Mouse (Mus musculus) gastrocnemius, adult 2 months (tissue): ENCODE results near the gene Oas1f. TPM values are rescaled to one million over a fixed set of nuclear protein-coding genes. Genes with fewer than 3 reads are reported as not detected.
"Not testable (repeated sequence)": the region's sequence is repeated elsewhere in the genome, so short reads cannot be mapped to it uniquely, and the experiment has no call there.

Experiments used
- DNase-seq: peaks from one replicate; pipeline ENCODE4 v3.0.0; 2022
- H3K27ac ChIP-seq: fragments of 200-600 bp; 2 replicates; pipeline ENCODE4 v1.8.1; 2022; ENCODE audit warnings: mild to moderate bottlenecking
- H3K4me3 ChIP-seq: fragments of 200-600 bp; 2 replicates; pipeline ENCODE4 v1.8.1; 2022; ENCODE audit warnings: mild to moderate bottlenecking, moderate library complexity
- CTCF ChIP-seq: fragments of 200-600 bp; IDR thresholded peaks from 2 replicates; pipeline ENCODE4 v1.8.1; 2022; ENCODE audit warnings: antibody characterized with exemption, mild to moderate bottlenecking, moderate library complexity
- intact Hi-C: fragments of 180-260 bp; cut with DNase I; formaldehyde crosslinking; loops from one replicate; pipeline ENCODE4 v1.15.1; 2025
- total RNA-seq, 2 experiments: library from RNA; stranded (reverse); gene quantifications; 2 replicates each; pipeline ENCODE4 v1.2.3; 2021

Gene Oas1f
- total RNA-seq, 2 experiments from 2014 or later: not detected

- Histone ChIP-seq H3K4me3 (no peak overlapping the region), H3K27ac (no peak overlapping the region)
- intact Hi-C loops: no loop called here
- no peak for TF ChIP-seq CTCF
- DNase-seq: no peak
Measured at GRCm38 (mm10) chr5:120887831-120888230, 40.7 kb downstream of the Oas1f start.

DNA sequence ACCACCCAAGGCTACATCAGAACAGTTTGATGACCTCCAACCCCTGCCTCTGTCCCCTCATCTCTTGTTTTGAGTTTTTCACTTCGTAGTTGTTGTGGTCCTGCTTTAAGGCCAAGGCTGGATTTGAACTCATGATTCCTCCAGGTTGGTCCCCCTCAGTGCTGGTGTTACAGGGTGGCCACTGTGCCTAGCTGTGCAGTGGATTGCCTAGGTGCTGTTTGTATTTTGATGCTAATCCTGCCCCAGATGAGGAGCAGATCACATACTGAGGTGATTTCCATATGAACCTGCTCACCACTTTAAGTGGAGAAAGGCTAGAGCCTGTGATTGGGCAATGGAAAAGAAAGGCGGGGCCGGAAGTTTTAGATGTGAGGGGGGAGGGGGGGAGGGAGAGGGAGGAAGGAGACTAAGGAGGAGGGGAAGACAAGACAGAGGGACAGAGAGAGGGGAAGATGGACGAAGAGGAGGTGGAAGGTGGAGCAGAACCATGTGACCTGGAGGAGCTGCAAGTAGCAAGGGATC lies 41.2 kb downstream of the Oas1f start:
- intact Hi-C loops, H3K27ac ChIP-seq, H3K4me3 ChIP-seq, DNase-seq: not testable (repeated sequence)

DNA sequence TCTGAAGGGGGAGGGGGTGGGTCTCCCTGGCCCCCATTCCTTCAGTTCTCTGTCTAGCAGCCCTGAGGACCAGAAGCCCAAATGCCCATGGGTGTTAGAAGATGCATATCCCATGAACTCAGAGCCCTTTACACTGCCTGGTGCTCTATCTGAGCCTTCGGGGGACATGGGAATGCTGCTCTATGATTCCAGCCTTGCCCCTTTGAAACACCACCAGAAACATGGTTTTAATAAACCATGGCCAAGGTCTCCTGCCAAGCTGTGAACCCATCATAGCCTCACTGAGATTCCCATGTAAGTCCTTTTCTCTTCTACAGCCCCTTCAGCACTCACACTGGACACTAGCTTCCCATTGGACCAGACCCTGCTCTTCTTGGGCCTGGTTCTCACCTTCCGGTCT lies 42.9 kb downstream of the Oas1f start:
- TF ChIP-seq CTCF: no peak
- DNase-seq: no peak

GRCm38 (mm10) chr5:120890991-120891390 lies 43.8 kb downstream of the Oas1f start:
- intact Hi-C loops: no loop called here
- DNase-seq: no peak

More for the DNA sequence above, 42.9 kb downstream of the Oas1f start:
- Histone ChIP-seq H3K27ac (no peak overlapping the region), H3K4me3 (no peak overlapping the region)
- intact Hi-C loops: no loop called here

DNA sequence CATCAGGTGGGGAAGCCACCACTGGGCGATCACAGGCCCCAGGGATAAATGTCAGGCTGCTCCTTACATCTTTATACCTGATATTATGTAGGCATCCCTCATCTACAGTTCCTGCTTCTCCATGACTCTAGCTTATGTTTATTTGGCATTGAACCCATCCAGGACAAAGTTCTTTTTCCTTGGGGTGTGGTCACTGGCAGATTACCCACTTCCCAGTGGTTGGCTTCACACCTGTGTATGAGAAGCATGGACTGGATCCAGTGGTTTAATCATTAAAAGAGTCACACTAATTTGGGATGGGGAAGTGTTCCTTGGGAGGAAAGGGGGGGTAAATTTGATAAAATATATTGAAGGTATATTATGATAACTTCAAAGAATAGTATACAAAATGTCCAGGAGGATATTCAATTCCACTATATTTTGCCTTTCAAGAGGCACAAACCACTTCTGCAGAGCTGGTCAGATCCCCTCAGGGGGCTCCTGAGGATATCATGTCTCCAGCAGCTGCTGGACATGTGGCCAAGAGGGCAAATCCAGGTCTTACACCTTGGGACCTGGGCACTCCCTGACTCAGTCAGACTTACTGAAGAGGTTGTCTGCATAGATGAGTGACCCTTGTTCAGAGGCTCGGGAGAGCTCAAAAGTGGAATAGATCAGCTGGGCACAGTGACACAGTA lies 44.5 kb downstream of the Oas1f start:
- H3K4me3 ChIP-seq, DNase-seq, H3K27ac ChIP-seq, intact Hi-C loops: not testable (repeated sequence)

More at GRCm38 (mm10) chr5:120890991-120891390, 43.8 kb downstream of the Oas1f start:
- Histone ChIP-seq H3K4me3 (no peak overlapping the region), H3K27ac (no peak overlapping the region)
- no peak for TF ChIP-seq CTCF

GRCm38 (mm10) chr5:120892243-120892660 lies 45.1 kb downstream of the Oas1f start:
- intact Hi-C loops: no loop called here

DNA sequence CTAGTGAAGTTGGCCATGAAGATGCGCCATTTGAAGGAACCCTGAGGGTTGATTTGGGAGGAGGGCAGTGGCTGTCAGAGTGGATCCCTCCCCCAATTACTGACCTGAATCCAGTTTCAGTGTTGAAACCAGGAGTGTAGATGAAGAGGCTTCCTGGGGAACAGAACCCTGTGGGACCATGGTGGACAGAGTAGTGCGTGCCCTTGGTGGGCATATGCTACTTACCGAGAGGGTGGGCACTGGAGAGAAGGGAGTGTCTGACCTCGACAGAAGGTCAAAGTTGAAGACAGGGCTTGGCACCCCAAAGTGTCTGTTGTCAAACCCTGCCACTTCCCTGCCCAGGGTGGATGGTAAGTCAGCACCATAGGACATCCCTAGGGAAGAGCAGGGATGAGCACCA lies 46.7 kb downstream of the Oas1f start:
- H3K4me3 ChIP-seq, intact Hi-C loops, DNase-seq, H3K27ac ChIP-seq: not testable (repeated sequence)

More at GRCm38 (mm10) chr5:120892243-120892660, 45.1 kb downstream of the Oas1f start:
- Histone ChIP-seq H3K27ac (no peak overlapping the region), H3K4me3 (no peak overlapping the region)
- no peak for TF ChIP-seq CTCF
- DNase-seq: no peak

- H3K4me3 ChIP-seq, DNase-seq, intact Hi-C loops, H3K27ac ChIP-seq: not testable (repeated sequence)
Measured at GRCm38 (mm10) chr5:120894692-120895091, 47.5 kb downstream of the Oas1f start.

DNA sequence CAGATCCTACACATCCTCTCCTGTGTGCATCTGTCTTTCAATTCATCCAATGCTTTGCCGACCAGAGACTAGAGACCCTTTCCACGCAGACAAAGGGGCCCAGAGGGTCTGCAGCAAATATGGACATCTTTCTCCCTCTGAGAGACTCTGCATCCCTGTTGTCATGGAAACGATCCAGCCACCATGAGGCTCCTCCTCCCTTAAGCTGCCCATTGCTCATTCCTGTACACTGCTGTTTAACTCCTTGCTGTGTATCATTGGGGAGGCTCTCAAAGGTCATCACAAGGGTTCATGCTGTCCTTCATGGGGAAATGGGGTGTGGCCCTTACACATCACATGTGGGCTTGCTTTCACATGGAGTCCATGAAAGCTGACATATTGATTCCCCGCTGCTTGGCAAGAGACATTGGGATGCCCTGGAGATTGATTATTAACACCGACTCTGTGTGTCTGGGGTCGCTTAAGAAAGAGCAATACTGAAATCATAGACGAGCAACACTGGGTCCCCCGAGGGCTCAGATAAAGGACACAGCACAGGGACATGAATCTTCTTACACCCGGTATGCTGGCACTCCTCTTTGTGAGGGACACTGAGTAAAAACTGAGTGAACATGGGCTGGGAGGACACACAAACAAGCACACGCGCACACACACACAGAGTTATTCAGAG lies 48.2 kb downstream of the Oas1f start:
- no peak for TF ChIP-seq CTCF
- no peak overlapping the region for H3K27ac ChIP-seq
- no peak for DNase-seq
- no peak overlapping the region for H3K4me3 ChIP-seq
- intact Hi-C loops: no loop called here

DNA sequence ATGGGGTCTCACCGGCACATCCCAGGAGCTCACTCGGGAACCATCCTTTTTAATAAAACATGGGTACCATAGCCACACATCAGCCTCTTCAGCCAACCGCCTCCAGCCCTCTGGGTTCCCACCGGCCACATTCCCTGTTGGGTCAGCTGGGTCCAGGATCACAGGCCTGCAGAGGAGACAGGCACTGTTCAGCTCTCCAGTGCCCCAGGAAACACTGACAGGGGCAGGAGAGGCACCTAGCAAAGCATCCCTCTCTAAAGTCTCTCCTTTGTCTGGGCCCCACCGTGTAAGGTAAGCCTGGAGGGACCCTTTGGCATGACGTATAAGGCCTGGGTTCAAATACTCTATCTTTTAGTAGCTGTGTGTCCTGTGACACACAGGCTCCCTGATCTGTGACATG lies 51.1 kb downstream of the Oas1f start:
- Histone ChIP-seq H3K27ac (no peak overlapping the region), H3K4me3 (no peak overlapping the region)
- TF ChIP-seq CTCF: no peak
- no peak for DNase-seq
- intact Hi-C loops: loop anchor here (2.0 kb wide), 1 partner anchor 20 kb away; no protein-coding TSS in a partner anchor

DNA sequence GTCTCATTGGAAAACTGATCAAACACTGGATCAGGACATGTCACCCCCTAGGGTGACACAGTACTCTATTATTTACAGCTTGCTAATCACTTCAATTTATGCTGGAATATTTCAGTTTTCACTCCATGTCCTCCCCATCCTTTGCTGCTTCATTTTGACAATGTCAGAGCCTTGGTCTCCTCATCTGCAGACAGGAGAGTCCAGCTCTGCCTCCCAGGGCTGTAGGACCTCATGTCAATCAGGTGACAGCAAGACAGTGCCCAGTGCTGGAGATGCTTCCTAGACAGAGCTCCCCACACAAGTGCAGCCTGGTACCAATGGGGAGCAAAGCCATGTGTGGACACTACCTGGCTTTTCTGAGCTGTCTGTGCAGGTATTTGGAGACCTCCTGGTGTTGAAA lies 51.6 kb downstream of the Oas1f start:
- DNase-seq: no peak
- no peak for TF ChIP-seq CTCF
- Histone ChIP-seq H3K4me3 (no peak overlapping the region), H3K27ac (no peak overlapping the region)
- intact Hi-C loops: loop anchor here (2.0 kb wide), 1 partner anchor 20 kb away; no protein-coding TSS in a partner anchor

DNA sequence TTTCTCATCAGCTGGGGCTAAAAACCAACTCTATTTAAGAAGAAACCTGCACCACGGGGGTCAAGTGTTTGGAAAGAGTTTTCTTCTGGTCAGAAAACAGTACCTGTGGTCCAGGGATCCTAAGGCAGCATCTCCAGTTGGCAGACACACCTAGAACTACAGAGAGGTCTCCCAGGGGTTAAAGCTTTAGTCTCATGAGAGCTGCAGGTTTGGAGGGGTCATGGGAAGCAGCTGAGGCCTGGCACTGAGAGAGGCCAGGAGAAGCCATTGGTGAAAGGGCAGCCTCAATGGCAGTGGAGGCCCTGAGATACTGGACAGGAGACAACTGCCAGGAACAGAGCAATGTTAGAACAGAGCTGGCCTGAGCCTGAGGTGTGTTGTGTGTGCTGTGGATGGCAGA lies 53.5 kb downstream of the Oas1f start:
- no peak overlapping the region for H3K27ac ChIP-seq
- no peak overlapping the region for H3K4me3 ChIP-seq
- intact Hi-C loops: no loop called here
- no peak for DNase-seq
- no peak for TF ChIP-seq CTCF

DNA sequence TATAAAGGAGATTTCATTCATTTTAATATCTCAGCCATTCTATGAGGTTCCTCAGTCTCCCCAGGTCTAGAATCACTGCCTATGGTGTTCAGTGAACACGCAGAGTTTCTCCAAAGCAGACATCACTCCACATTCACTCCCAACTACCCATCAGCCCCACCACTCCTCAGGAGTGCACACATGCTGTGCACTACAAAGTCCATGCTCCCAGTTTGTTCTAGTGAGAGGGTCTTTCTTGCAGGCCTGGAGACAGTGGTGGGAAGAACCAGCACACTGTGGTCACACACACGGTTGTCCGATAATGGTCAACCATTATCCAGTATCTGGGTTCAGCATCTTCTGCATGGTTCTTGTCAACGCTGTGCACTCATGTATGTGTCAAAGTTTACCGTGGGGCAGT lies 54.9 kb downstream of the Oas1f start:
- TF ChIP-seq CTCF: no peak
- intact Hi-C loops: no loop called here
- no peak overlapping the region for H3K27ac ChIP-seq
- H3K4me3 ChIP-seq: no peak overlapping the region
- no peak for DNase-seq

DNA sequence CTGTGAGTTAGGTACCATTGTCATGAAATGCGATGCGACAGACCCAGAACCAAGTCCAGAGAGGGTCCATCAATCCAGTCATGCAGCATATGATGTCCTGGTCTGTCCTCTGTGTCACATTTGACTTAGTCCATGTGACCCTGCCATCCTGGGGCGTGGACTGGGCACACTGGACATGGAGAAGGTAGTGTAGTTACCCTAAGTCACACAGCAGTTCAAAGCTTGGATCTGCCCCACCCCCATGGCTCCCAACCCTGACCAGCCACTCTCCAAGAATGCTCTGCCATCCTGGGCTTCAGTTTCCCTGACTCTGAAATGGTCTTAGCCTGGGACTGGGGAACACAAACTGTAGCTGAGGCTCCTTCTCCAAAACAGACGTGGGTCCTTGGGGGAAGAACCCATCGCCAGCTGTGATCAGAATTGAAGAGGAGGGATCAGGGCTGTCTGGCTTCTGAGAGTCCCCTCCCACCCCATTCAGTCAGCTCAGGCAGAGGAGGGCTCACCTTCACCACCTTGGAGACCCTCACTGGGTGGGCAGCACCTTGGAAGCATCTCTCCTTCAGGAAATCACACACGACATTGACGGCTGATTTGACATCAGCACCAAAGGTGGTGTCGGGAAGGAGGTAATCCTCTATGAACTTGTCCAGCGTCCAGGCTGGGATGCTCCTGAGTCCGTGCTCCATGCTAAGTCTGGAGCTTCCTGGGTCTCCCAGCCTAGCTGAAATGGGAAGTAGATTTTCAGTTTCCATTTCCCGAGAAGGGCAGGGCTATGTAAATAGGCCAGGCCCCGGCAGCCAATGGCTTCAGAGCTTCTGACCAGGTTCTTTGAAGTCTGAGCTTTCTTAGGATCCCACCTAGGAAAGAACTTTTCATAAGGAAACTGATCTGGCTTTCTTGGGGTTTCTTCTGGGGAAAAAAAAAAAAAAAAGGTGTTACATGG lies 59.9 kb downstream of the Oas1f start, which contains the start of gene Oas1a:
Oas1a (minus strand) TSS at position 731 of the 943 bp plus-strand sequence.
- H3K4me3 ChIP-seq: peak within 1 kb of the TSS; percentile 28
- H3K27ac ChIP-seq, DNase-seq, intact Hi-C loops: not testable (repeated sequence)
